Mouse (Mus musculus): Measurements from ENCODE around the gene Phtf1. TPM values are rescaled to one million over a fixed set of nuclear protein-coding genes. Genes with fewer than 3 reads are reported as not detected.

Phtf1 gene
- total RNA-seq (2014; fragmentation: Nextera tagmentation) (13.8 and 17.9 TPM in 2 replicates), total RNA-seq (2017) (26.1 and 33.4 TPM in 2 replicates)

DNA sequence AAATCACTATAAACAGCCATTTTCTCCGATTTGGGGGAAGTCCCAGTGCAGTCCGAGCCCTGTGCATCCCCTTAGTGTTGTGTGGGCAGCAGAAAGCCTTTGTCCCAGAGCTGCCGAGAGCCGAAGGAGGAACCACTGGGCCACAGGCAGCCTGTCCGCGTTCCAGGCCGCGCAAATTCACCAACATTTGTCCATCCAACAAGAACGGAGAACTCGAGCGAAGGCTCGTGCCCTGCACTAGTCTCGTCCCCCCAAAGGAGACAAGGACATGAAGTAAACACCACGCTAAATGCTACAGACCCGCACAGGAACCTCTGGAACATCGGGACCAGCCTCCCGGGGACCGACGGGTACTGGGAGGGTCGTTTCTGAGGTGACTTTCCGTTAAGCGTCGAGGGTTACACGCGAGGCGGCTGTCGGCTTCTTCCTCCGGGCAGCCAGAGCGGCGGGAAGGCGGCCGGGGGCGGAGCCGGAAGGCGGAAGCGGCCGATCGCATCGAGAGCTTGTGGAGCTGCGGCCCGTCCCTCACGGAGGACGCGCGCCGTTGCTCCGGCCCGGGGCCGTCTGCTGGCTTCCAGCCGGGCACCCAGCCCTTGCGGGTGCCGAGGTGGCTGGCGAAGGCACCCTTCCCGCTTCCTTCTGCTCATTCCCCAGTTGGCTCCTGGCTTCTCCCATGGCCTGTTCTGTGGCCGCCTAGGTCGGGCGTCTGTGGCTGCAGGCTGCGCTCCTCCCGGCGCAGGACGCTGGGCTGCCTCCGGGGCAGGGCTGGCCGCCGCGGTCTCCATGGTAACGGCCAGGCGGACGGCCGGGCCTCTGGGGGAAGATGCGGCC lies at the start of gene Phtf1:
Gene Phtf1, plus strand, starts transcription at position 250 of the 831 bp plus-strand sequence.
- ATAC-seq (replicated peaks; ENCODE audit: poor library complexity, severe bottlenecking): peak; percentile 95

DNA sequence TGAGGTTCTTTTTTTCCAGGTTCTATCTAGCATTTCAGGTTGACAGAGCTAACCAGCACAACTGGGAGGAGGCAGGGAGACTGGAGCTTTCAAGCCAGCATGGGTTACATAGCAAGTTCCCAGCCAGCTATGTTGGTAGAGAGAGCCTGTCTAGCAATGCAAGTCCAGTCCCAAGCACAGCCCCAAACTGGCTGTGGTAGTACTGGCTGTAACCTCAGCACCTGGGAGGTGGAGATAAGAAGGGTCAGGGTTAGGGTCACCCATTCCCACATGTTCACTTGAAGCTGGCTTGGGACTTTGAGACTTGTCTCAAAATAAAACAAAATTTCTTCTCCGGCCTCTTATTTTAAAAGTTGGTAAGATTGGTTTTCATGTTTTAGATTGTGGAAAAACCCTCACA lies 47.8 kb upstream of the Phtf1 start:
- no peak for ATAC-seq (replicated peaks; ENCODE audit: poor library complexity, severe bottlenecking)

DNA sequence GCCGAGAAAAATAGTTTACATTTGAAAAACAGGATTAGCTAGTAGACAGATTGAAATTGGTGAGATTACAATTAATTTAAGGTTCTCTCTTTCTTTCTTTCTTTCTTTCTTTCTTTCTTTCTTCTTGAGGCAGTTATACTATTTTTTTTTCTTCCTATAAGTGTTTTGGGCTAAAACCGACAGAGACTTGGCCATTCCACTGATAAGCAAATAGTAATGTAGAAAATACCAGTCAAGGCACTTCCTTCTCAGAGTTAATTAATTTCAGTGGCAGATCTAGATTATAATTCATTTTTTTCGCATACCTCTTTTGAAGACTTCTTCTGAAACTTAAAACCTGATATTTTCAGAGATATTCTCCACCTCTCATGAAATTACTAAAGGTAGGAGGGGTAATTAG lies 42.6 kb upstream of the Phtf1 start:
- no peak for ATAC-seq (replicated peaks; ENCODE audit: poor library complexity, severe bottlenecking)

DNA sequence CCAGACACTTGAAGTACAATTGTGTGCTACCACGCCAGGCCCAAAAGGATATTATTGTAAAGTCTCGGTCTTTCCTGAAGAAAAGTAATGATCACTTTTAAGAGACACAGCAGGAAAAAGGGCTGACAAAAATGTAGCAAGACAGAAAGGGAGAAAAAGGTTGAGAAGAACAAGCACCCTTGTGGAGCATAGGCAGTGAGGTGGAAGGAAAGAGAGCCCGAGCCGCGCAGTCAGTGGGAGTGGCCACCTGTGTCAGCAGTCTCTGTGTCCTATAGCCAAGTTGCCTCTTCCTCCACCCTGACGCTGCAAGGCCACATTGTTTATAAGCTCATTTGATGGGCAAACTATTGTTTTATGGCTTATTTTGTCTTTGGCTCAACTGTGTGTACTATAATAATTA lies 40.4 kb upstream of the Phtf1 start:
- ATAC-seq (replicated peaks; ENCODE audit: poor library complexity, severe bottlenecking): peak; percentile 92

DNA sequence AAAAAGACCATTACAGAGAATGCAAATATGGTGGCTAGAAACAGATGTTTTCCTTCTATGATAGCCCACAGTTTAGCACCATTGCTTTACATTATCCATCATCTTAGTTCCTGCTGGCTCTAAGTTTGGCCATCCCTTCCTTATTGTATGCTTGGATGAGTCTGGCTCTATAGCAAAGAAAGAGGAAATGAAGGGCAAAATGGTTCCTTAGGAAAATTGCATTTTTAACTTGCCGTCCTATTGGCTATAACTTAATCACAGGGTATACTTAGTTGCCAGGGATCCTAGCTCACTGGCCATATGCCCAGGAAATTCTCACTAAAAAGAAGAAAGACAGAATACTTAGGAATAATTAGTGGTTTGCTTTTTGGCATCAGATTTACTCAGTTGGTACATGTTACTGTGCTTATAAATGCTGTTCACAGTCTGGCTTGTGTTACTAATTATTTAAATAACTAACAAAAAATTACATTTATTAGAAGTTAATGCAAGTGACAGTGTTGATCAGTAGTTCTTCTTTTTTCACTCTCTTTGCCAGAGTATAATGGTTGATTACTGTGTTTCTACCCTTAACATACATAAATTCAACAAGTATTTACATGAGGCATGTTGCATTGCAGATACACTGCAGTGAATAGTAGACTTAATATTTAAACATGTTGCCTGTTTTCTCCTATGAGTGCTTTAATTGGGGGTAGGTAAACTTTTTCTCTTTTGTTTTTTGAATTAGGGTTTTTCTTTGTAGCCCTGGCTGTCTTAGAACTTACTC lies 22.9 kb upstream of the Phtf1 start:
- ATAC-seq (replicated peaks; ENCODE audit: poor library complexity, severe bottlenecking): no peak

DNA sequence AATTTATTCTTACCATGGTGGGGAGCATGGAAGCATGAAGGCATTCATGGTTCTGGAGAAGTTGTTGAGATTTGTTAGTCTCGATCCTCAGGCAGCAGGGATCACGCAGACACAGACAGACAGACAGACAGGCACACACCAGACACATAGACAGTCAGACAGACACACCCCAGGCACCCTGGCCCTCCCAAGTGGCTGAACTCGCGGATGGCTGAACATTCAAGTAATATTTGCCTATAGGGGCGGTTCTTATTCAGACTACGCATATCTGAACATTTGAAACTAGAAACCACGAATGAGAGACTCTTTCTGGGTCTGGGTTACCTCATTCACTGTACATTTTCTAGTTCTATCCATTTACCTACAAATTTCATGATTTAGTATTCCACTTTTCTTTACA lies 19.2 kb upstream of the Phtf1 start:
- ATAC-seq (replicated peaks; ENCODE audit: poor library complexity, severe bottlenecking): no peak

DNA sequence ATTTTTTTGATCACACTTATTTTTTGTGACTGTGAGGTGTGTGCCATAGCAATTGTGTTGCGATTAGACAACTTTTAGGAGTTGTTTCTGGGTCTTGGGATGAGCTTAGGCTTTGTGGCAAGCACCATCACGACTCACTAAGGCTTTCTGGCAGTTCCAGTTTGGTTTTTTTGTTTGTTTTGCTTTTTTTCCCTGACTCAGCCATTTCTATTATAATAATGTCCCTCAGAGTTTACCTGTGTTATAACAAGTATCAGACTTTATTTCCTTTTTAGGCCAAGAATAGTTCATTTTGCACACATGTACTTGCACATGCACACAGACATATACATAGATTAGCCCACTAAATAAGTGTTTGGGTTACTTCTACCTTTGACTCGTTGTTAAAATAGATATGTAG lies 7.3 kb upstream of the Phtf1 start:
- no peak for ATAC-seq (replicated peaks; ENCODE audit: poor library complexity, severe bottlenecking)

DNA sequence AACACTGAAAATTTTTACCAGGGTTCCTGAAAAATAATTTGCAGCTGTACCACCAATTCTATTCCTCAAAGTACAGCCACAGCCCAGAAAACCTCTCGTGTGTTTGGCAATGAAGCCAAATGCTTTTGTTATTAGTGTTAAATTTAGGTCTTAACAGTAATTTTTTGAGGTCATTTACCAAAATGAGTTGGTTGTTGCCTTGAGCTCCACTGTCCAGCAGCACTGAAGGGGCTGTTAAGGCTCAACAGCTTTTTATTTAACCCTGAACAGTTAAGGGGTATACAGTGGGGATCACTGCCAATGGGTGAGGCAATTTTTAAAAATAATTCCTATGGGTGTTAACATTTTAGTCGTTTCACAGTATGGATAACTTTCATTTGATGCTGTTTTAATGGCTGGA lies 679 bp upstream of the Phtf1 start:
- ATAC-seq (replicated peaks; ENCODE audit: poor library complexity, severe bottlenecking): no peak

DNA sequence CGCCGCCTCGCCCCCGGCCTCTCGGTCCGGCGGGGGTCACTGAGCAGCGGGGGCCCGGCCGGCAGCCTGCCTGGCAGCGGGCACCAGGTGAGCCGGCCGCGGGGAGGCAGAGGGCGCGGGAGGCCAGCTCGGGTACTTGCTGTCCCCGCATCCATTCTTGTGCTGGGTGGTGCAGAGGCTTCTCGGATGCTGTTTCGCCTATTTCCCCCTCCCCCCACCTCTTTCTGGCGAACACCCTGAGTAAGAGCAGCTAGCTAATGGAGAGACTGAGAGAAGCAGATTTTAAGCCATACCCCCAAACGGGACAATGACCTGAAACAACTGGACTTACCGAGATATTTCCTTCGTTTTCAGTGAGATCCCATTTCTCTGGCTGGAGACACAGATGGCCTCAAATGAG lies 791 bp downstream of the Phtf1 start:
- ATAC-seq (replicated peaks; ENCODE audit: poor library complexity, severe bottlenecking): no peak

DNA sequence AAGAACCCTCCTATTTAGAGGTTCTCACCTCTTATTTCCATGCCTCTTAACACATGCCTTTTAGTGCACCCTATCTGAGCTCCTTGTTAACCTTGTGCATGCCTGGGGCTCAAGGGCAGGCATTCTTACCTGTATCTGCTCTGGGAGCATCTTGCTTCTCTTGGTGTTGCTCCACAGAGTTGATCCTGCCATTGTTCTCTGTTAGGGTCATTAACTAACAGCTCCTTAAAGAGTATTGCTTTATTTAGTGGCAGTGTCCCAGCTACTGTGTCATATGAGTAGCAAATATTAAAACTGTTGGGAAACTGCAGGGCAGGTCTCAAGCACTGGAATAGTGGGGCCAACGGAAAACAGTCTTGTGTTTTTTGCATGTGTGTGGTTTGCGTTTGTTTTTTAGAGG lies 3.2 kb downstream of the Phtf1 start:
- ATAC-seq (replicated peaks; ENCODE audit: poor library complexity, severe bottlenecking): no peak

DNA sequence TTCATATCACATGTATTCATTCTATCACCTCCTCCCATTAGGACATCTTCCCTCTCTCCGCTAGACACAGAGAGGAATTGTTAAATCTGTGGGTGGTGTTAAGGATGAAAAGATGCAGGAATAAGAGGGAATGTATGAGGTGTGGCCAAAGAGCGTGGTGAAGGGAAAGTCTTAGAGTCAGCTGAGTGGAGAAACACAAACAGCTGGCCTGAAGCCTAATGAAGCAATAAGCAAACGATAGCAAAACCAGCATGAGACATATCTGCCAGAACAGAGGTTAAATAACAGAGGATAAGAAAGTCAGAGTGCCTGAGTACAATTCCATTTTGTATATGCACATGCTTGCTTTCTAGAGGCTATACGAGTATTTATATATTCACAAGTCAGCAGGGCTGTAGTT lies 16.6 kb downstream of the Phtf1 start:
- no peak for ATAC-seq (replicated peaks; ENCODE audit: poor library complexity, severe bottlenecking)

DNA sequence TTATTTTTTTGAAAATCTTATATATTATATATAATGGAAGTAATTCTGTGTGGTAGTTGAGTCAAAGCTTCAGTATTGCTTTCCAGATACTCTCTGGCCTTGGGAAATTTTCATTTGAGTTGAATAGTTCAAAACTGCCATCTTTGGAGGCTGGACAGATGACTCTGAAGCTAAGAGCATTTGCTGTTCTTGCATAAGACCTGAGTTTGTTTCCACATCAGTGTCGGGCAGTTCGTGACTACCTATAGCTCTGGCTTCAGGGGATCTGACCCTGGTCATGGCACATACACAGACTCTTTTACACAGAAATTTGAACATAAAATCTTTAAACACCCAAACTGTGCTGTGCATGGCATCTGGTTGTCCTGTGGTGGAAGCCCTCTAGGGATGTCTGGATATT lies 17.3 kb downstream of the Phtf1 start:
- no peak; the same call in 1 of the 2 replicates for ATAC-seq (replicated peaks; ENCODE audit: poor library complexity, severe bottlenecking)

DNA sequence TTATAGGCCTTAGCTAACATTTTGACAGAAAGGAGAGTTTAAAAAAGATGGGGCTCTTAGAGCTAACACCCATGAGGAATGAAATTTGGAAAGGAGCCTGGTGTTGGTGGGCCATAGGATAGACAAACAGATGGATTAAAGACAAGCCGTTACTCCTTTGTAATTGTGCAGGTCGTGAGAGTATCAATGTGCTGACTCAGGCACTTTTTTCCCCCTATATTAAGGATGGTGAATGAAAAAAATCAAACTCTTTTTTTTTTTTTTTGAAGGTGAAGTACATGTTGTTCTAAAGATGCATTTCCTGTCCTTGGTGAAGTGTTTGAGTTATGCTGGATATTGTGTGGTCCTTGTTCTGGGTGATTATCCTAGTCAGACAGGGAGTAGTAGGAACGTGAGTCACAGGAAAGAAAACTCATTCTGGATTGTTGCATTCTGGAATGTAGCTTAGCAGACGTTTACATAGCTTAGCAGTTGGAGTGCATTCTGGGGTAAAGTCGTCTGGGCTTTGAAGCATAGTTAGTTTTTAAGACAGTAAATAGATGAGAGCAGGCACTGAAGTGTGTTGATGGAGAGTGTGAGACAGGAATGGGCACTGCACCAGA lies 20.0 kb downstream of the Phtf1 start:
- no peak for ATAC-seq (replicated peaks; ENCODE audit: poor library complexity, severe bottlenecking)

DNA sequence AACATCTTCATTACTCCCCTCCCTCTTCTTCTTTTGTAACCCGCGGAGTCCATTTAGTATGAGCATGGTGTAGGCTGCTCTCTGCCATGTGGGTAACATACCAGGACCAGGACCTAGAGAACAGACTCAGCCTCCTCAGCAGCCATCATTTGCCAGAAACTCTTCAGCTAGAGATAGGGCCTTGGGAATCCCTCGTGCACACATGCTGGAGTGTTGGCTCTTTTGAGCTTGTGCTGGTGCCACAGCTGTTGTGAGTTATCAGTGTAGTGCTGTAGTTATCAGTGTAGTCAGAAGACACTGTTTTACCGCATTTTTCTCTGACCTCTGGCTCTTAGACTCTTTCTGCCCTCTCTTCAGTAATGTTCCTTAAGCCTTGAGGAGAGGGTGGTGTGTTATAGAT lies 21.4 kb downstream of the Phtf1 start:
- no peak for ATAC-seq (replicated peaks; ENCODE audit: poor library complexity, severe bottlenecking)

DNA sequence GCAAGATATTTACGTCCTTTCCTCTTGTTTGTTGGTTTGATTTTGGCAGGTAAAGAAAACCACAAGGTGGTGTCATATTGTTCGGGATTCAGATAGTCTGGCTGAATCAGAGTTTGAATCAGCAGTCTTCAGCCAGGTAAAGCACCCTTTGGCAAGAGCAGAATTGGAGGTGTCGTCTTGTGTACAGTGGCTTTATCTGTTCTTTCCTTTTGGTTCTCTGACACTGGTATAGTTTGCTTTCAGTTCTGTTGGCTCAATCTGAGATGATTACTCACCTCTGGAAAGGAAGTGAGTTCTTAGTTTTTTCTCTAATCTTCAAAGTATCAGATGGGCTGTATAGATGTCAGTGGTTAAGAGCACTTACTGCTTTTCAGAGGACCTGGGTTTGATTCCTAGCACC lies 23.4 kb downstream of the Phtf1 start:
- no peak for ATAC-seq (replicated peaks; ENCODE audit: poor library complexity, severe bottlenecking)

DNA sequence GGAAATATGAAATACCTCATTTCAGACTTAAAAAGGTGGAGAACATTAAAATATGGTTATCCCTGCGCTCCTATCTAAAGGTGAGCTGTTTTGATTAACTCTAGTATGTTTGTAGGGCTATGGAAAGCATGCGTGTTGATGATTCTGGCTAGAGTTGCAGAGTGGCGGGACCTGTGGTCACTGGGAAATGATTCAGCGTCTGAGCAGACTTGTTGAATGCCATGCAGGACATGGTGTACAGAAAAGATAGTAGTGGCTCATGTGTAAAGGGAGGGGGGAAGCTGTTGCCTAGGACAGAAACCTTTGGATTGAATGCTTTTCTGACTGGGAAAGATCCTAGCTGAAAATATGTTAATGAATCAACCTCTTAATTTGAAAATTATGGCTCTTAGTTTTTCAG lies 30.8 kb downstream of the Phtf1 start:
- no peak for ATAC-seq (replicated peaks; ENCODE audit: poor library complexity, severe bottlenecking)

DNA sequence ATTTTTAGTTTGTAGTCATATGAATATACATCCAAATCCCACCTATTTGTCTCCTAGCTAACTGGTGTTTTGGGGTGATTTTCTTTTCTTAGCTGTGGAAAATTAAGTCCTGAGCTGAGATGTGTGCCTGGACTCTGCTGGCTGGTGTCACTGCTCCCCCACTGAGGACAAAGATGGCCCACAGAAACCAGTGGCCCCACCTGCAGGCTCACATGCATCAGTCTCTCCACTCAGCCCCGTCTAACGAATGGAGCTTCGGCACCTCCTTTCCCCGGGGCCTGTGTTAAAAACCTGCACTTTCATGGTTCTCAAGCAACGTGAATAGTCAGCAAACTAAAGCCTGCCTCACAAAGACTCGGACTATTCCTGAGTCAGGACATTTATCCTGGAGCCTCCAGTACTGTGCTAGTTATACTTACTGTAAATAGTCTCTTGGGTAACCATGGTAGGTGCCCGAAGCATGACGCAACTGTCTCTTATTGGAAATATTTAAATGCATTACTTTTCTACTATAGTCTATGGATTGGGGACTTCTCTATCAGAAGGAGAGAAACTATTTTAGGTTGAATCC lies 39.1 kb downstream of the Phtf1 start:
- ATAC-seq (replicated peaks; ENCODE audit: poor library complexity, severe bottlenecking): no peak

DNA sequence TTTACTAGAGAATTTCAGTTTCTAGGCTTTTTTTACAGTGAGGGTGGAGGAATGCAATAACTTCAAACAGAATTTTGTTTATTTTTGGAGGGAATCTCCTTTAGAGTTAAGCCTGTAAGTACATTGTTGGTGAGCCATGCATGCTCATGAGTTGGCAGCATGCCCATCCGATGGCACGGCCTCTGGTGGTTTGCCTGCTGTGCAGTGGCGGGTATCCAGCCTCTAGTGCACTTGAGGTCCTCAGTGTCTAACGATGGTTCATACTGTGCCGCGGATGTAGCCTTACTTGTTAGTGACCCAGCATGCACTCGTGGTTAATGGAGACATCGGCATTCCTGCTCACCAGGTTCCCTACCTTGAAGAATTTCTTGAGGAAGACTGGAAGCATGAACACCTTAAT lies 39.6 kb downstream of the Phtf1 start:
- ATAC-seq (replicated peaks; ENCODE audit: poor library complexity, severe bottlenecking): no peak

DNA sequence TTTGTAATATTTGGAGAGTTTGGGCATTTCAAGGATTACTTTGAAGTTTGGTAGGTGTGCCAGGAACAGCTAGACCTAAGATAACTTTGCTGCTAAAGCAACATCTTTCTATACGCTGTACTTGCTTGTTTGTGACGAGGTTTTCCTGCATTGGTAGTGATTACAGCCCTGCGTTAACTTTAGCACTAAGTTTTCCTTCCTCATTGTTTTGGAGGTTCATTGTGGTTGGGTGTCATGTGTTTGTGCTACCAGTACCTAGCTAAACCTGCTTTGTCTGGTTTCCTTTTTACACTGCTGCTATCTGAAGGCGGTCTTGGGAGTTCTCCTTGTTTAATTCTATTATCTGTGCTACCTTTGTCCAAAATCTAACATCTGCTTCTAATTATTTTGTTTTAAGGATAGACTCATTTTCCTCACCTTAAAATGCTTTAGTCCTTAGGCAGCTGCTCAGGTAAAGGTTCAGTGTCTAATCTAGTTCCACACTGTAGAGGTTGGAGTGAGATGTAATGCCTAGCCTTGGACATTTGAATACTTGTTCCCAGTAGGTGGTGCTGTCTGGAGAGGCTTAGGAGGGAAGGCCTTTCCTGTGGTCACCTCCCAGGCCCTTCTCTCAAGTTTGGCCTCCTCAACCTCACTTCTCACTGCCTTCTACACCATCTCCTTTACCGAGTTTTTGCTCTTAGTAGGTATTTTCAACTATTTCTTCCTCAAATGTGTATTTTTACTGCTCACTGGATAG lies 42.2 kb downstream of the Phtf1 start:
- no peak for ATAC-seq (replicated peaks; ENCODE audit: poor library complexity, severe bottlenecking)

DNA sequence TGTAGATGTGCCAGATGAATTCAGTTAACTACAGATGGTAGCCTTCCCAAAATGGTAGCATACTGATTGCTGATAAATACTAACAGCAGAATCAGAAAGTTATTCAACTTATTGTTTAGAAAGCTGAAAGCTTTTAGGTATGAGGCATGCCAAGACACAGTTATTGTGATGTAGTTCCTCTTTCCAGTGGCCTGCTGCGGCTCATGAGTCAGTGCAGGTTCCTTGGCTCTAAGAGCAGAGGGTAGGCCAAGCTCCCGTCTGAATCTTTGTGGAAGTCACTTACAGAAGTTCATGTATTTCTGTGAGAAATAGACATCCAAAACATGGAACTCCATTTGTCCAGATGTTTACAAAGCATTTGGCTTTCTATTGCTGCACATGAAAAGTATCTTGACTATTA lies 44.1 kb downstream of the Phtf1 start:
- peak; percentile 79 for ATAC-seq (replicated peaks; ENCODE audit: poor library complexity, severe bottlenecking)
